Mouse (Mus musculus) MEL (cell line): ENCODE measurements at regions not wholly inside any gene's neighbourhood (a gene's known extent, or its start where the extent isn't known, plus 50 kb on each side); places are given as distances from the start of the nearest gene placed in this dataset.

Experiments used
- DNase-seq: peaks from one replicate; pipeline ENCODE4 v3.0.0; 2011; ENCODE audit warnings: low read depth, low spot score
- H3K27ac ChIP-seq: 2 replicates; pipeline ENCODE4 v1.5.1; 2012; ENCODE audit warnings: low read depth, mild to moderate bottlenecking, control low read depth, low read length, moderate library complexity; ENCODE audit not compliant: control insufficient read depth
- H3K27me3 ChIP-seq, 2 experiments: fragments of 150-350 bp in 1 of 2; sonication (generic) in 1 of 2; 2 replicates each; pipeline ENCODE4 v1.6.1; 2012; ENCODE audit warnings: low read length in 2 of 2, mild to moderate bottlenecking in 2 of 2, improper control_type of control experiment in 1 of 2, moderate library complexity in 1 of 2; ENCODE audit not compliant: insufficient read depth in 2 of 2, control insufficient read depth in 1 of 2
- H3K36me3 ChIP-seq, 2 experiments: 2 replicates each; pipeline ENCODE4 v1.6.1; 2012 to 2014; ENCODE audit warnings: low read length in 2 of 2, improper control_type of control experiment in 1 of 2, inconsistent platforms in 1 of 2, mild to moderate bottlenecking in 1 of 2; ENCODE audit not compliant: insufficient read depth in 2 of 2, control insufficient read depth in 1 of 2
- H3K4me1 ChIP-seq, 2 experiments: fragments of 150-350 bp in 1 of 2; sonication (generic) in 1 of 2; 2 replicates each; pipeline ENCODE4 v1.6.1; 2012; ENCODE audit warnings: low read length in 2 of 2, improper control_type of control experiment in 1 of 2, mild to moderate bottlenecking in 1 of 2; ENCODE audit not compliant: insufficient read depth in 2 of 2, control insufficient read depth in 1 of 2
- H3K4me3 ChIP-seq, 2 experiments: fragments of 150-350 bp in 1 of 2; sonication (generic) in 1 of 2; 2 replicates each; pipeline ENCODE4 v1.5.1; 2012; ENCODE audit warnings: low read depth in 2 of 2, low read length in 2 of 2, mild to moderate bottlenecking in 2 of 2, moderate library complexity in 2 of 2, control low read depth in 1 of 2, improper control_type of control experiment in 1 of 2; ENCODE audit not compliant: control insufficient read depth in 1 of 2, insufficient read depth in 1 of 2
- H3K79me2 ChIP-seq: 2 replicates; pipeline ENCODE4 v1.6.1; 2012; ENCODE audit warnings: mild to moderate bottlenecking, low read length, moderate library complexity; ENCODE audit not compliant: control insufficient read depth, poor library complexity, insufficient read depth
- H3K9ac ChIP-seq: 2 replicates; pipeline ENCODE4 v1.6.1; 2012; ENCODE audit warnings: low read depth, mild to moderate bottlenecking, control low read depth, low read length, moderate library complexity; ENCODE audit not compliant: control insufficient read depth, poor library complexity, severe bottlenecking
- H3K9me3 ChIP-seq: fragments of 150-350 bp; sonication (generic); replicated peaks from 2 replicates; pipeline ENCODE4 v1.6.1; 2012; ENCODE audit warnings: mild to moderate bottlenecking, low read length, improper control_type of control experiment, moderate library complexity; ENCODE audit not compliant: insufficient read depth
- BHLHE40 ChIP-seq: IDR thresholded peaks from 2 replicates; pipeline ENCODE4 v1.6.1; 2012; ENCODE audit warnings: low read depth, mild to moderate bottlenecking, inconsistent platforms, low read length, improper control_type of control experiment, borderline replicate concordance
- CHD2 ChIP-seq: IDR thresholded peaks from 2 replicates; pipeline ENCODE4 v1.6.1; 2011; ENCODE audit warnings: low read length, improper control_type of control experiment
- CTCF ChIP-seq, 3 experiments: IDR thresholded peaks in 2 of 3; conservative IDR thresholded peaks in 1 of 3; 2 replicates each; pipeline ENCODE4 v1.5.1; 2011 to 2012; ENCODE audit warnings: low read length in 3 of 3, low read depth in 2 of 3, mild to moderate bottlenecking in 2 of 3, improper control_type of control experiment in 1 of 3, inconsistent platforms in 1 of 3, mixed read lengths in 1 of 3, moderate library complexity in 1 of 3; ENCODE audit not compliant: control insufficient read depth in 1 of 3, insufficient read depth in 1 of 3, poor library complexity in 1 of 3, severe bottlenecking in 1 of 3
- ELF1 ChIP-seq: IDR thresholded peaks from 2 replicates; pipeline ENCODE4 v1.6.1; 2014; ENCODE audit warnings: low read depth, mild to moderate bottlenecking, inconsistent platforms, low read length, improper control_type of control experiment, moderate library complexity
- EP300 ChIP-seq, 2 experiments: IDR thresholded peaks; 2 replicates each; pipeline ENCODE4 v1.6.1; 2011; ENCODE audit warnings: improper control_type of control experiment in 2 of 2, low read length in 2 of 2, low read depth in 1 of 2, mild to moderate bottlenecking in 1 of 2
- GATA1 ChIP-seq: IDR thresholded peaks from 2 replicates; pipeline ENCODE4 v1.6.1; 2011; ENCODE audit warnings: low read depth, low read length, improper control_type of control experiment
- HCFC1 ChIP-seq: IDR thresholded peaks from 2 replicates; pipeline ENCODE4 v1.6.1; 2012; ENCODE audit warnings: low read depth, mild to moderate bottlenecking, inconsistent platforms, low read length, improper control_type of control experiment, moderate library complexity
- JUND ChIP-seq: IDR thresholded peaks from 2 replicates; pipeline ENCODE4 v1.6.1; 2011; ENCODE audit warnings: low read depth, mild to moderate bottlenecking, improper control_type of control experiment, low read length
- MAZ ChIP-seq: IDR thresholded peaks from 2 replicates; pipeline ENCODE4 v1.6.1; 2012; ENCODE audit warnings: low read depth, mild to moderate bottlenecking, inconsistent platforms, low read length, improper control_type of control experiment
- MYB ChIP-seq: IDR thresholded peaks from 2 replicates; pipeline ENCODE4 v1.6.1; 2011; ENCODE audit warnings: mild to moderate bottlenecking, low read depth, low read length, improper control_type of control experiment
- MYC ChIP-seq: IDR thresholded peaks from 2 replicates; pipeline ENCODE4 v1.6.1; 2011; ENCODE audit warnings: low read depth, mild to moderate bottlenecking, low read length, improper control_type of control experiment, moderate library complexity
- NELFE ChIP-seq: IDR thresholded peaks from 2 replicates; pipeline ENCODE4 v1.6.1; 2011; ENCODE audit warnings: low read depth, low read length, improper control_type of control experiment
- NRF1 ChIP-seq: IDR thresholded peaks from 2 replicates; pipeline ENCODE4 v1.6.1; 2014; ENCODE audit warnings: low read depth, mild to moderate bottlenecking, inconsistent platforms, low read length, improper control_type of control experiment, moderate library complexity; ENCODE audit not compliant: poor library complexity, insufficient read depth, severe bottlenecking
- POLR2AphosphoS2 ChIP-seq: IDR thresholded peaks from 2 replicates; pipeline ENCODE4 v1.6.1; 2011; ENCODE audit warnings: low read length, improper control_type of control experiment
- POLR2AphosphoS5 ChIP-seq: IDR thresholded peaks from 2 replicates; pipeline ENCODE4 v1.6.1; 2012; ENCODE audit warnings: low read depth, borderline replicate concordance, mild to moderate bottlenecking, inconsistent platforms, low read length, moderate library complexity, mixed read lengths
- SIN3A ChIP-seq: IDR thresholded peaks from 2 replicates; pipeline ENCODE4 v1.6.1; 2012; ENCODE audit warnings: low read length, improper control_type of control experiment, inconsistent platforms
- TBP ChIP-seq: IDR thresholded peaks from 2 replicates; pipeline ENCODE4 v1.8.0; 2011; ENCODE audit warnings: low read depth, low read length, improper control_type of control experiment
- TCF12 ChIP-seq: IDR thresholded peaks from 2 replicates; pipeline ENCODE4 v1.6.1; 2014; ENCODE audit warnings: low read depth, mild to moderate bottlenecking, inconsistent platforms, low read length, improper control_type of control experiment, moderate library complexity
- UBTF ChIP-seq: IDR thresholded peaks from 2 replicates; pipeline ENCODE4 v1.6.1; 2012; ENCODE audit warnings: low read depth, mild to moderate bottlenecking, inconsistent platforms, low read length, improper control_type of control experiment, moderate library complexity, borderline replicate concordance; ENCODE audit not compliant: insufficient read depth
- USF1 ChIP-seq: IDR thresholded peaks from 2 replicates; pipeline ENCODE4 v1.6.1; 2014; ENCODE audit warnings: low read depth, mild to moderate bottlenecking, inconsistent platforms, low read length, improper control_type of control experiment, moderate library complexity
- USF2 ChIP-seq, 2 experiments: IDR thresholded peaks; 2 replicates each; pipeline ENCODE4 v1.6.1; 2011 to 2012; ENCODE audit warnings: improper control_type of control experiment in 2 of 2, low read length in 2 of 2, borderline replicate concordance in 1 of 2, inconsistent platforms in 1 of 2, low read depth in 1 of 2, mild to moderate bottlenecking in 1 of 2; ENCODE audit not compliant: insufficient read depth in 1 of 2
- ZC3H11A ChIP-seq: IDR thresholded peaks from 2 replicates; pipeline ENCODE4 v1.6.1; 2012; ENCODE audit warnings: low read depth, mild to moderate bottlenecking, inconsistent platforms, low read length, improper control_type of control experiment
- ZKSCAN1 ChIP-seq: IDR thresholded peaks from 2 replicates; pipeline ENCODE4 v1.6.1; 2012; ENCODE audit warnings: low read depth, mild to moderate bottlenecking, inconsistent platforms, low read length, improper control_type of control experiment, moderate library complexity

- no peaks in the 10 kb centered on the region for H3K36me3 ChIP-seq
- DNase-seq, result no peak
- H3K4me1 ChIP-seq, result no peaks in the 10 kb centered on the region
- H3K9ac ChIP-seq, result no peak overlapping the region
- no peaks in the 10 kb centered on the region for H3K27me3 ChIP-seq
- no peak overlapping the region for H3K27ac ChIP-seq
- no peaks in the 10 kb centered on the region for H3K9me3 ChIP-seq
- TF ChIP-seq UBTF, result no peak
- no peak for TF ChIP-seq MYC
- no peak for TF ChIP-seq HCFC1
- no peak for TF ChIP-seq NELFE
- no peak for TF ChIP-seq EP300 (IDR thresholded peaks at IDR 0.05; ENCODE audit: low read depth in 1 of 2, low read length in 2 of 2)
- no peak for TF ChIP-seq CHD2
- TF ChIP-seq MAZ, result no peak
- no peak for TF ChIP-seq ELF1
- TF ChIP-seq TBP, result no peak
- TF ChIP-seq POLR2AphosphoS5, result no peak
- TF ChIP-seq ZKSCAN1, result no peak
- TF ChIP-seq USF2 (IDR thresholded peaks at IDR 0.05; ENCODE audit: borderline replicate concordance in 1 of 2, insufficient read depth in 1 of 2, low read depth in 1 of 2, low read length in 2 of 2), result no peak
- TF ChIP-seq BHLHE40, result no peak
- TF ChIP-seq GATA1, result no peak
- TF ChIP-seq TCF12, result no peak
- no peak for TF ChIP-seq SIN3A
- no peak for TF ChIP-seq ZC3H11A
- TF ChIP-seq JUND, result no peak
- TF ChIP-seq POLR2AphosphoS2, result no peak
- no peak for TF ChIP-seq USF1
- no peaks in the 10 kb centered on the region for H3K79me2 ChIP-seq
- H3K4me3 ChIP-seq, result no peak overlapping the region
Observed at GRCm38 (mm10) chr12:110083471-110083870, 195.4 kb upstream of the Dio3 start.

- Histone ChIP-seq H3K4me1 (no peaks in the 10 kb centered on the region), H3K36me3 (no peaks in the 10 kb centered on the region), H3K27ac (no peak overlapping the region), H3K79me2 (no peaks in the 10 kb centered on the region), H3K9me3 (no peaks in the 10 kb centered on the region), H3K4me3 (no peak overlapping the region), H3K9ac (no peak overlapping the region), H3K27me3 (no peaks in the 10 kb centered on the region)
- no peak for DNase-seq
- TF ChIP-seq ZKSCAN1 (no peak), CTCF (IDR thresholded peaks at IDR 0.05 in 2 of 3, conservative IDR thresholded peaks at IDR 0.05 in 1 of 3; ENCODE audit: control insufficient read depth in 1 of 3, insufficient read depth in 1 of 3, low read depth in 2 of 3, low read length in 3 of 3, poor library complexity in 1 of 3, severe bottlenecking in 1 of 3) (no peak), NRF1 (no peak), CHD2 (no peak), MYB (no peak), ELF1 (no peak)
Observed at GRCm38 (mm10) chr12:110086921-110087320, 191.9 kb upstream of the Dio3 start.
